Mouse (Mus musculus): Measurements from ENCODE around the gene Exoc3l2.

GRCm38 (mm10) chr7:19534676-19535075 is 71.5 kb downstream of the Exoc3l2 start:
- no peak for TF ChIP-seq POLR2A (IDR thresholded peaks at IDR 0.05; ENCODE audit: insufficient read length, low read depth)
- no peak for TF ChIP-seq MAX (IDR thresholded peaks at IDR 0.05; ENCODE audit: low read depth)
- no peak for TF ChIP-seq REST (IDR thresholded peaks at IDR 0.05; ENCODE audit: insufficient read depth, insufficient read length)
- TF ChIP-seq CEBPB (IDR thresholded peaks at IDR 0.05; ENCODE audit: insufficient read depth, poor library complexity, severe bottlenecking): no peak
- TF ChIP-seq TCF12 (IDR thresholded peaks at IDR 0.05; ENCODE audit: insufficient read depth, poor library complexity, severe bottlenecking): no peak
- TF ChIP-seq POLR2AphosphoS2 (IDR thresholded peaks at IDR 0.05; ENCODE audit: insufficient read length, low read depth): no peak
- no peak for TF ChIP-seq E2F4 (IDR thresholded peaks at IDR 0.05; ENCODE audit: insufficient read depth)
- no peak for TF ChIP-seq MYOD1 (IDR thresholded peaks at IDR 0.05; ENCODE audit: control insufficient read depth in 1 of 3, insufficient read length in 2 of 3, low read depth in 2 of 3)
- no peak for TF ChIP-seq SRF (IDR thresholded peaks at IDR 0.05; ENCODE audit: control insufficient read depth, insufficient read length, low read depth)
- no peak for TF ChIP-seq TCF3 (IDR thresholded peaks at IDR 0.05; ENCODE audit: insufficient read length, low read depth)
- no peak for TF ChIP-seq USF1 (IDR thresholded peaks at IDR 0.05; ENCODE audit: low read depth)
- no peak for TF ChIP-seq MYOG (IDR thresholded peaks at IDR 0.05; ENCODE audit: control insufficient read depth in 1 of 3, insufficient read depth in 1 of 3, insufficient read length in 2 of 3, low read depth in 2 of 3)

Data from myocyte (in vitro differentiated cells).